Mouse (Mus musculus): Measurements from ENCODE around the gene Mdk.

GRCm38 (mm10) chr2:91958049-91958448 lies 26.0 kb upstream of the Mdk start:
- TF ChIP-seq TAL1 (IDR thresholded peaks at IDR 0.05; ENCODE audit: low read length) (no peak), GATA1 (IDR thresholded peaks at IDR 0.05; ENCODE audit: low read length) (no peak)

Measured in erythroblast, embryonic 14.5 days (primary cell).